Mouse (Mus musculus): ENCODE results near the gene Cobl. TPM values are rescaled to one million over a fixed set of nuclear protein-coding genes. Genes with fewer than 3 reads are reported as not detected.

The Cobl gene
- not detected in 2 replicates for total RNA-seq (2017)

DNA sequence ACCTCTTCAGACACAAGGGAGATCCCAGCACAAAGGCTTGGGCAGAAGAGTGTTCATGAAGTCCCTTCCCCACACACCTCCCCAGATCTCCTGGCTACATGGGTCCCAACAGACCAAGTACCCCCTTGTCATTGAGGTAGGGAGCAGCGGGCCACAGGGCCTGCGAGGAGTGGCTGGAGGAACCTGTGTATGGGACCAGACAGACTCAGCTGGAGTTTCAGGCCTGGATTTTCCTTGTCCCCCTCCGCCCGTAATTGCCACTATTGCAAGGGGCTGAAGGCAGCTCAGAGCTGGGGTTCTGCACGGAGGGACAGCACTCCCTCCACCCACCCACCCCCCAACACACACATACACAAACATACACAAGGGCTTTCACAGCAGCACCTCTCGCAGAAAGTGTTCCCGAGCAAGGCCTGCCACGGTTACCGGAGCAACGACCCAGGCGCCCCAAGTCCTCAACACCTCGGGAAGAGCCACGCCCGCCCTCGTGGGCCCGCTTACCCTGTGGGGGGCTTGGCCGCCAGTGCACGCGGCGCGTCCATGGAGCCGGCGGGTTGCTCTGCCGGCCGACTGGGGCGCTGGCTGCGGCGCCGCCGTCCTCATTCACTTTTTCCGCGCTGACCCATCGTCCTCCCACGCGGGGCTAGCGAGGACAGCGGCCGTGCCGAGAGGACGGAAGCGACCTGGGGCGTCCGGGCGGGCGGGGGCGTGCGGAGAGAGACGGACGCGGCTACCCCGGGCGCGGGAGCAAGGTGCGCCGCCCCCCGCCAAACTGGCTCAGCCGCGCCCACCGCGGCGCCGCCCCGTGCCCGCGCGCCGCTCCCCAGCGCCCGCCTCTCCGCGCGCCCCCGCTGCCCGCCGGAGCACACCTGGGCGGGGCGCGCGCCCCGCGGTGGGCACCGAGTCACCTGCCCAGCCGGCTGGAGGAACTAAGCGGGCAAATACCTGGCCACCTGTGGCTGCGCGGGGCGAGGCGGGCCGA is at the start of gene Cobl:
Gene Cobl (minus strand): TSS at position 780 of the 982 bp plus-strand sequence.
- ATAC-seq (replicated peaks in 1 of 2; ENCODE audit: insufficient read depth in 1 of 2, low FRiP score in 2 of 2, low TSS enrichment in 1 of 2, low read depth in 1 of 2, poor library complexity in 2 of 2, severe bottlenecking in 2 of 2), result 0 out of 4 replicates have a peak, but pooled peaks of 1 of the 2 experiments have one; percentile 19

DNA sequence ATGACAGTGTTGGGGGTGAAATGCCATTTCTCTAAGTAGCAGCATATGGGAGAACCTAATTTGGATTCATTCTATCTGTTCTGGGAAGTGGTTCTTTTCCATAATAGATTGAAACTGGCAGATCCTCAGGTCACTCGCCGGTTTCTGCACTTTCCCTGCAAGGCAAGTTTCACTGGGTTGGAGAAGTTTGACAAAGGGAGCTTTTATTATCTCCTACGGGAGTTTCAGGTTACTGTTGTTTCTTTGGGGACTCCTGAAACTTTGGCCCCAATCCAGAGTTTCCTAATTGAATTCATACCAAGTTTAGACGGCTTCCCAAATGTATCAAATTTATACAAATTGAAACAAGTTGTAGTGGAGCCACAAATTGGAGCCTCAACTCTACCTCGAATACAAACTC is 49.0 kb upstream of the Cobl start:
- no peak for ATAC-seq (replicated peaks in 1 of 2; ENCODE audit: insufficient read depth in 1 of 2, low FRiP score in 2 of 2, low TSS enrichment in 1 of 2, low read depth in 1 of 2, poor library complexity in 2 of 2, severe bottlenecking in 2 of 2)

DNA sequence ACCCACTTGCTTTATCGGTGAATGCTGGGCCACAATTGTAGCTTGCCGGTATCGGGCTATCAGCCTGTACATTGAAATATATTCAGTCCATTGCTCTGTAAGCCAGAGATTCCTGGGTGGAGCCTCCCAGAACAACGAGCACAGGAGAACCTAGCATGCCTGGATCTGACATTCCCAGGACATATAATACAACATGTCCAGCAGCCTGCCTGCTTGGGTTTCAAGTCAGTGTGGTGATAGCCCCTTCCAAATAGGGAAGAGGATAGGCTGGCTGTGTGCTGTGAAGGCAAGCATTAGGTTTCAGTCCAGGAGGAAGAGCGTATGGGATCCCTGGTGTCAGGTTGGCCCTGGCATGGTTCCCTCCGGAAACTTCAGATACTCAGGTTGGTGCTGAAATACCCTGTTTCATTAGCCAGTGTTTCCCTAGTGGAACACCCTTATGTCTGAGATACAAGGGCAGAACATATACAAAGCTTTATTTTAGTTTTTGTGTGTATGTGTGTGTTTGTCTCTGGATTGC is 41.7 kb upstream of the Cobl start:
- no peak for ATAC-seq (replicated peaks in 1 of 2; ENCODE audit: insufficient read depth in 1 of 2, low FRiP score in 2 of 2, low TSS enrichment in 1 of 2, low read depth in 1 of 2, poor library complexity in 2 of 2, severe bottlenecking in 2 of 2)

DNA sequence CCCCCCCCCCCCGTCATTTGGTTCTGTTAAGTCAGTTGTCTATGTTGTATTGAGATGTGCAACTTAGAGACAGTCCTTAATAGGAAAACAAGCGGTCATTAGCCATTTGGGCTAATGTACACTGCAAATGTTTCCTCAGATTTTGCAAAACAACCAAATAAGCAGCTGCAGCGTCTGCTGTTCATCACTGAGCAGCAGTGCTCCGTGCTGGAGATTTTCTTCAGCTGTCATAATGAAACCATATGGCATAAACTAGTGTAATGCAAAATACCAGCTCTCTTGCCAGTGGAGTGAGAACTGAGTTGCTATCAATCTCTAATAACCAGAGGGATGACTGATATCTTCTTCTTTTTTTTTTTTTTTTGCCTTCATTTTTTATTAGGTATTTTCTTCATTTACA is 39.0 kb upstream of the Cobl start:
- ATAC-seq (replicated peaks in 1 of 2; ENCODE audit: insufficient read depth in 1 of 2, low FRiP score in 2 of 2, low TSS enrichment in 1 of 2, low read depth in 1 of 2, poor library complexity in 2 of 2, severe bottlenecking in 2 of 2), result no peak

DNA sequence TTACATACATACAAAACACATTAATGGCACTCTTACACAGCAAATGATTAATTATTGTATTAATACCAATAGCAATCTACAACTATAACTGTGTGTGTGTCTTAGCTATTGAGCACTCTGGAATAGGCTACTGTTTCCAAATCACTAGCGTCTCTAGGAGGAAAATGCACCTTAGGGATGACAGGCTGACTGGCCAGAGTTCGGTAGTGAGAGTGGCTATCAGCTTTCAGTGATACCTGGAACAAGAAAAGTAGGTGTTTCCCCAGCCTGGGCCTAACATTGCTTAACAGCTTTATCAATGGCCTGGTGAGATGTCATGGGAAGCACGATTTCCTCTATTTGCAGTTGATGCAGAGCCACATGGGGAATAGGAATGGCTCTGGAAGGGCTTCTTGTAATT is 37.0 kb upstream of the Cobl start:
- no peak for ATAC-seq (replicated peaks in 1 of 2; ENCODE audit: insufficient read depth in 1 of 2, low FRiP score in 2 of 2, low TSS enrichment in 1 of 2, low read depth in 1 of 2, poor library complexity in 2 of 2, severe bottlenecking in 2 of 2)

DNA sequence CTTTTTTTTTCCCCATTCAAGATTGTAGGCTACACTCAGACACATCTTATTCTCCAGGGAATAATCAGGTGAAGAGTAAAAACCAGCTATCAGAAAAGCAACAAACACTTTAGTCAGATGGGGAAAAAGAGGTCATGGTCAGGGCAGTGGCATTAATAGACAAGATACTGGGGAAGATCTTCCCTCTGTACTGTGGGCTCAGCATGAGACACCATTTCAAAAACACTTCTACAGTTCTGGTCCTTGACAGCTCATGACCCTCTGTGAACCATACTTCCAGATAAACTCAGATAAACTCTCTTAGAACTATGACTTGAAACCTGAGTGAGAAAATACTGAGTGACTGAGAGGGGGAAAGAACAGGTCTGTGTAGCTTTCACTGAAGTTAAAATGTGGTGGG is 29.0 kb upstream of the Cobl start:
- no peak for ATAC-seq (replicated peaks in 1 of 2; ENCODE audit: insufficient read depth in 1 of 2, low FRiP score in 2 of 2, low TSS enrichment in 1 of 2, low read depth in 1 of 2, poor library complexity in 2 of 2, severe bottlenecking in 2 of 2)

DNA sequence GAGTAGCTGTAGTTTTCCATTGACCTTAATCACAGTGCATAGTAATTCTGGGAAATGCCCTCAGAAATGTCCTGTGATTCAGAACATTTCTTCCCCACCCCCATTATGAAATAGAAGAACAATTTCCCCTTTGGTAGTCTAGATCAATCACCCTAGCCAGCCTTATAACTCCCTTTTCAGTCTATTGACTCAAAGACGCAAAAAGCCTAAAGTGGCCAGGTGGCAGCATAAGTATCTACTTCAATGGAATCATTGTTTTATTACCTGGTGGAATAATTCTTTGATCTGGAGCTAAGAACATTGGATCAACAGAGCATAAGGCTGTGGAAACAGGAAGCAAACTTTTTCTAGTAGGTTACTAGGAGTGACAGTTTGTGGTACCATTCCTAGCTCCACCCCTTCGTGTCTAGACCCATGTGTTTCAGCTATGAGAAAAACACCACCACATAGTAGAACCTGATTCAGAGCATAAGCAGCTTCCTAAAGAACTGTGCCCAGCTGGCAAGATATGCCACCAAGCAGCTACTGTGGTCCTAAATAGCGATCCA is 15.2 kb upstream of the Cobl start:
- ATAC-seq (replicated peaks in 1 of 2; ENCODE audit: insufficient read depth in 1 of 2, low FRiP score in 2 of 2, low TSS enrichment in 1 of 2, low read depth in 1 of 2, poor library complexity in 2 of 2, severe bottlenecking in 2 of 2), result no peak

DNA sequence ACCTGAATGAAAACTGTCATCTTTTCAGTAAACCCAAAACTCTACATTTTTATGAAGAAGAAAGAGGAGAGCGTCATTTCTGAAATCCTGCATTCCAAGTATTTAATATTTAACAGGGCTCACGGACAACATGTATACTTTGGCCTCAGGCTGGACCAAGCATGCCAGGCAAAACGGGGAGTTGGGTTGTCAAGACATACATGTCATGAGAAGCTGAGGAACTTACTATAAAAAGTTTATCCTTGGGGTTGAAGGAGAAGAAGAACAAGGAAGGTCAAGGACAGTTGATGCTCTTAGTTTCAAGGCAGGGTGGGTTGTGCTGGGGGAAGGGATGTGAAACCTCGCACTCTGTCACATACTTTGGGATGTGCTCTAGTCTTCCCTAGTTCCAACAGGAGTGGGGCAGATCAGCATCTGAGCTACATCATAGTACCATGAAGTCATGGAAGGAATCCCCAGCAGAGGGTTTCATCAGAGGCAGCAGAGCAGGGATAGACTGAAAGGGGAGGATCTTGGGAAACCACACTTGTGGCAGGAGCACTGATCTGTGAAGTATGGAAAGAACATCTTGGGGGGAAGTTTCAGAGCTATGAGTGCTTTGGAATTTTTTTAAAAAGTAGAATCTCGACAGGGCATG is 9.7 kb upstream of the Cobl start:
- ATAC-seq (replicated peaks in 1 of 2; ENCODE audit: insufficient read depth in 1 of 2, low FRiP score in 2 of 2, low TSS enrichment in 1 of 2, low read depth in 1 of 2, poor library complexity in 2 of 2, severe bottlenecking in 2 of 2), result no peak

DNA sequence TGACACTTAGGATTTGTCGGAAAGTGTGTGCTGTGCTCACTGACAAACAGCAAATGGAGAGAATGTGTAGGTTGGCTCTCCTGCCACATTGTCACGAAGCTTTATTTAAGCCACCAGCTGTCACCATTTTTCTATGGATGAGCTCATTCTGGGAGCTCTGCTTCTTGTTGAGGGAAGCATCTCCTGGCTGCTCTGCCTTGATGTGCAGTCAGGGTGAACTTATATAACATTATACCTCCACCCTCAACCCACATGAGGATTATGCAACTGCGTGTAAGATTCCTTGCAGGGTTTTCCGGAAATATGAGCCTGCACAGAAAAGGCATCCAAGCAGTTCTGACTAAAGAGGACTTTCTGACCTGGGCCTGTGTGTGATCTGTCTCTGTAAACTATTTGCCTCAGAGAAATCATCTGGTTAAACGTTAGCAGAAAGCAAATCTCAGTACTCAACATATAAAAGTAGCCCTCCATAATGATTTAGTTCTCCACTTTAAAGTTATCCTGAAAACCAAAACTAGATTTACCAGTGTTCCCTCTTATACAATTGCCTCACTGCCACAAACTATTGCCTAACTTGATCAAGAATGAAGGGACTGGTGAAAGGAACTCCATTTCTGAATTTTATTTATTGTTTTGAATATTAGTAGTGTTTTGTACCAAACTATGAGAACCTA is 9.0 kb upstream of the Cobl start:
- no peak for ATAC-seq (replicated peaks in 1 of 2; ENCODE audit: insufficient read depth in 1 of 2, low FRiP score in 2 of 2, low TSS enrichment in 1 of 2, low read depth in 1 of 2, poor library complexity in 2 of 2, severe bottlenecking in 2 of 2)

DNA sequence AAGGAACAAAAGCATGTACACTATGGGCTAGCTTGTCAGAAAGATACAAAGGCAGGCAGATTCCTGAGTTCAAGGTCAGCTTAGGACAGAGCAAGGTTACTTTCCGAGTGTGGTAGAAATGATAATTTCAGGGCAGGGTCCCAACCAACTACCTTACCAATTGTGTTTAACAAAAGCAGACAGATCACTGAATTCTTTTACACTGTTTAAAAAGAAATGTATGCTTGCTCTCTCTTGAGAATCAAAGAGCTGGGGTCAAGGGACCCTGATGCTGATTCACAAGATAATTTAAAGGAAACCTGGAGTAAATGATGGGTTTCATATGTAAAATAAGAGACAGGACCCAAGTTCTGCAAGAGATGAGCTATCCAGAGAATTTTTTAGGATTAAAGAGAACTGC is 4.9 kb upstream of the Cobl start:
- no peak for ATAC-seq (replicated peaks in 1 of 2; ENCODE audit: insufficient read depth in 1 of 2, low FRiP score in 2 of 2, low TSS enrichment in 1 of 2, low read depth in 1 of 2, poor library complexity in 2 of 2, severe bottlenecking in 2 of 2)

DNA sequence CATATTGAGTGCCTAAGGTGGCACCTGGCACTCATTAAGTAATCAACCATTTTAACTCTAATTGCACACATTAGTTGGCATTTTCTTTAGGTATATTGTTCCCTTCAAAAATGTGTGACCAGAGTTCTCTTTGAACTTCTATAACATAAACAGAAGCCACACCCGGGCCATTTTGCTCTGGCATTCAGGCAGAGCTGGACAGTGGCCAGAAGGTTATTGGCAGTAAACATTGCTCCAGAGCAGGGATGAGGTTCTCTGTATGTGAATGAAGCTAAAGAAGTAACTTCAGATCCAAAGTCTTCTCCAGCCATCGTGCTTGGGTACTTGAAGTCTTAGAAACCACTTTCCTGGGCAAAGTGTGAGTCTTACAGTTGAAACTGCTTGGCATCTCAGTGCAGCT is 3.9 kb upstream of the Cobl start:
- ATAC-seq (replicated peaks in 1 of 2; ENCODE audit: insufficient read depth in 1 of 2, low FRiP score in 2 of 2, low TSS enrichment in 1 of 2, low read depth in 1 of 2, poor library complexity in 2 of 2, severe bottlenecking in 2 of 2), result no peak

DNA sequence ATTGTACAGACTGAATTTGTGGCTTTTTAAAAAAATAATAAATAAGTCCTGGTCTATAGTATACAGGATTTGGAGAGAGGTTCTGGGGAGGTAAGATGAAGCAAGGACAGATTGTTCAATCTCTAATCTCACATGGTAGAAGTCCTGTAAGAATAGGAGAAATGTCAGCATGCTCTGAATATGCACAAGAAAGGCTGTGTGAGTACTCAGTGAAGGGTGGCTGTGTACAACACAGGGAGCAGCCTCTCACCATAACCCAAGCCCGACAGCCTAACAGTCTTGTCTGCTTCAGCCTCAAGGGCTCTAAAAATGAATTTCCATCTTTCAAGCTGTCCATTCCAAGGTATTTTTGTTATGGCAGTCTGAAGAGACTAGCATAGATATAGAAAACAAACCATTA is 3.1 kb upstream of the Cobl start:
- ATAC-seq (replicated peaks in 1 of 2; ENCODE audit: insufficient read depth in 1 of 2, low FRiP score in 2 of 2, low TSS enrichment in 1 of 2, low read depth in 1 of 2, poor library complexity in 2 of 2, severe bottlenecking in 2 of 2), result no peak

DNA sequence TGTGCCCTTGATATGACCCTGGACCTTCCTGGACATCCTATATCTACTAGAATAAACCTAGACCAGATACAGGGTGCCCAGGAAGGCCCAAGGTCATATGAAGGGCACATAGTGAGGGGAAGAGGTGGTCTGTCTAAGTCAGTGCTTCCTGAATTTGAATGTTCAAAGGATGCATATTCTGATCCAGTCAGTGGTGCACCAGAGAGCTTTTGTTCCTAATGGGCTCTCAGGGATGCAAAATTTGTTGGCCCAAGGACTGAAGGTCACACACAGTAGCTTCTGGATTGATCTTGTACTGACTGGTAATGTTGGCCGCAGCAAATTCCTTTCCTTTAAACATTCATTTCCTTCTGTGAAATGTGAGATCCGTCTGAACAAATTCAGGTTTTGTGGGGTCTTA is 2.5 kb upstream of the Cobl start:
- no peak for ATAC-seq (replicated peaks in 1 of 2; ENCODE audit: insufficient read depth in 1 of 2, low FRiP score in 2 of 2, low TSS enrichment in 1 of 2, low read depth in 1 of 2, poor library complexity in 2 of 2, severe bottlenecking in 2 of 2)

DNA sequence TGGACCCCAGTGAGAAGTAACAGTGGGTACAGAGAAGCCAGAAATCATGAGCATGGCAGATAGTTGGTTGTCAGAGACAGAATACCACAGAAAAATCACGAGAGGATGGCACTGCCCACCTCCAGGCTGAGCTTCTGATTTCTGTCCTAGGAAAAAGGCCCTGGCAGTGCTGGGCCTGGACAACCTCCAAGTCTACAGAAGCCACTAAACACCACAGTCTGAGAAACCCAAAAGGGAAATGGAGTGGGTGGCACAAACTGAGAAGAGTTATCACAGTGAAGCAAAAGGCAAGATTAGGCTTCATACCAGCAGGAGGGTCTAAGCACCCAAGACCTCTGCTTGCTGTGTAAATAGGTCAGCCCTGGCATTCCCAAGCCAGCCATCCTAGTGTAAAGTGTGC is 1.8 kb upstream of the Cobl start:
- no peak for ATAC-seq (replicated peaks in 1 of 2; ENCODE audit: insufficient read depth in 1 of 2, low FRiP score in 2 of 2, low TSS enrichment in 1 of 2, low read depth in 1 of 2, poor library complexity in 2 of 2, severe bottlenecking in 2 of 2)

DNA sequence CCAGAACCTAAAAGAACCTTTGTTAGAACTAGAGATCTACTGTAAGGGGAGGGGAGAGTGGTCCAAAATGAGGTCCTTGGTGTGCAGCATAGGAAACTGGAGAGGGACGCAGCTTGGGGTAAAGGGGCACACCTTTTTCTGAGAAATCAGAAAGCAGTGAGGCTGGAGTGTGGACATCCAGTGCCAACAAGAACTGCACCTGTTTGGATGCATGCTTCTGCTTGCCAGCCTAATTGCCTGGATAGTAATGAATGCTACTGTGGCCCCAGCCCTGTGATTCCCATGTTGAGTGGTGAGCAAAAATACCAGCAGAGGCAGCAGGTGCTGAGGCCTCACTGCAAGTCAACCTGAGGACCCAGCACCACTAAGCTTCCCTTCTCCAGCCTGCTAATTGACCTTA is 469 bp upstream of the Cobl start:
- 0 out of 4 replicates have a peak, but pooled peaks of 1 of the 2 experiments have one; percentile 20 for ATAC-seq (replicated peaks in 1 of 2; ENCODE audit: insufficient read depth in 1 of 2, low FRiP score in 2 of 2, low TSS enrichment in 1 of 2, low read depth in 1 of 2, poor library complexity in 2 of 2, severe bottlenecking in 2 of 2)

DNA sequence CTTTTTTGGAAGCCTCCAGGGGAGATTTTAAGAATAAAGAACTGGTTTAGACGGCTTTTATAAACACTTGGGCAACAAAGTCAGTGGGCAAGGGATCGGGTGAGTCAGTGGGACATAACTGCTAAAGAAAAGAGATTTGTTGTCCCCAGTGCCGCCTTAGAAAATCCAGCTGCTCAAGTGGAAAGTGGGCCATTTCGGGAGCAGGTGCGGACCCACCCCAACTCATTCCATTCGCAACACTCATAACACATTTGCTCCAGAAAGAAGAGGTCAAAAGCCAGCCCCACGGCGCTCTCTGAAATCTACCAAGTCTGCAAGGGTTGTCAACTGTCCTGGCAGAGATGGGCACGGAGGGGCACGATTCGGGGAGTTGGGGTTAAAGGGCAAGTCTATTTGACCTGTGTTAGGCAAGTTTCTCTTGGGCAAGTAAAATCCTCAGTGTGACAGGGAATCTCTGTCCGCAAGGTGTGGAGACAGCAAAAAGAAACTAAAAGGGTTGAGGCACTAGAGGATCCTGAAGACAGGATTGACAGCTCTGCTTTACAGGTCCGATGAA is 1.1 kb downstream of the Cobl start:
- no peak for ATAC-seq (replicated peaks in 1 of 2; ENCODE audit: insufficient read depth in 1 of 2, low FRiP score in 2 of 2, low TSS enrichment in 1 of 2, low read depth in 1 of 2, poor library complexity in 2 of 2, severe bottlenecking in 2 of 2)

DNA sequence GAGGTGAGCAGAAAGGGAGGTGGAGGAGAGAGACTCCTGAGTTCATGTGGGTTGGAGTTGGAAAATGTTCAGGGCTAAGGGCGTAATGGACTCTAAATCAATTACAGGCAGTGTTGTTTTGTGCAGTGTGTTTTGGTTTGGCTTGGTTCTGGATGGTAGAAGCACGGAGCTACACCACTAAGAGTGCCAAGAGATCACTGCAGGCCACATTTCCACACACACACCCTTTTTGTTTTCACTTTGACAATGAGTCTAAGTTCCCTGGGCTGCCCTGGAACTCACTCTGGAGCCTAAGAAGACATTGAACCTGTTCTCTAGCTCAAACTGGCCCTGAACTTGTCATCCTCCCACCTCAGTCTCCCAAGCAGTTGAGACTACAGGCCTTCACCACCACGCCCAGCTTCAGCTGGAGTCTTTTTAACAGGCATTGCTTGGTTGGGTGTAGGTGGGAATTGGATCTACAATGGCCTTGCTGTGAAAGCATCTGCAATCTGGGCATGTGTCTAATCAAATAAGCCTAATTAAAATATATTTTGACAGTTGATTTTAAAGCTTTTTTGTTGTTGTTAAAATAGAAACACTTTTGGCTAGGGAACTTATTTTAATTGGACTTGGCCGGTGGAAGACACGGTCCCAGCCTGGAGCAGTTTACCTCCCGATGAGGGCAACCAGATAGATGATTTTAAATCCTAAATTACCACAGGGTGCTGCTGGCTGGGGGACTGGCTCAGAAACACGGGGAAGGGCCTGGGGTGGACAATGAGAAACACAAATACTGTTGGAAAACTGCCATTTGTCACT is 4.8 kb downstream of the Cobl start:
- ATAC-seq (replicated peaks in 1 of 2; ENCODE audit: insufficient read depth in 1 of 2, low FRiP score in 2 of 2, low TSS enrichment in 1 of 2, low read depth in 1 of 2, poor library complexity in 2 of 2, severe bottlenecking in 2 of 2), result no peak
